Mouse (Mus musculus) lung, adult 2 months (tissue): Measurements from ENCODE around the gene Grik3.

Source experiments
- CTCF ChIP-seq: fragments of 200-500 bp; IDR thresholded peaks from 2 replicates; pipeline ENCODE4 v1.5.1; 2011; ENCODE audit warnings: mild to moderate bottlenecking, low read length, control low read depth; ENCODE audit not compliant: insufficient read depth
- POLR2A ChIP-seq: fragments of 200-500 bp; IDR thresholded peaks from 2 replicates; pipeline ENCODE4 v1.6.1; 2011; ENCODE audit warnings: low read depth, mild to moderate bottlenecking, control low read depth, low read length, borderline replicate concordance; ENCODE audit errors: extremely low read depth

DNA sequence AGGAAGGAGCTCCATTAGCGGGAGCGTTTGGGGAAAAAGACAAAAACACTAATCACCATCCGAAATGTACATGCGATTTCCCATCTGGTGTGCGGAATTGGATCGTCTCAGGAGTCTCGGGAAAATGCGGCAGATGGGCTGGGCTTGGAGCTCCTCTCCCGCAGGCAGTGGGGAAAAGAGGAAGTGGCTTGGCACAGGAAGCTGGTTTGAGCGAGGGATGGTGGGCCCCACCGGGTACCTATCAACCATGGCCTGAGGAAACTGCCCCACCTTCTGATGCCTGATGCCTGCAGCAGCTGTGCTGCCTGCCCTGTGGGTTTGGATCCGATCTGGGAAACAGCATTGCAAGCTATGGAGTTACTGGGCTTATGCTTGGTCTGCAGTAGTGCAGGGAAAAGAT, 12.4 kb upstream of the Grik3 start:
- TF ChIP-seq CTCF = no peak
- no peak for TF ChIP-seq POLR2A
